Comparison of ENCODE assay signal across 8 mouse cellular contexts in genomic region chr13:116309584-116310462, GRCm38 (mm10). TPM values are rescaled to one million over a fixed set of nuclear protein-coding genes. Genes with fewer than 3 reads are reported as not detected.
A peak's percentile ranks its signal among the peaks of the same experiment; 100 is the strongest.
DNase-seq lines count a peak whose midpoint lies in the region; ATAC-seq and TF ChIP-seq lines count a peak whose summit lies in the region.

Isl1 (minus strand) TSS chr13:116309689.

- no peaks in the 10 kb centered on the region for H3K4me1 ChIP-seq in kidney, adult 2 months (ENCODE audit: control insufficient read depth, insufficient read depth, low read length)
- peaks cover 5% of the 10 kb centered on the region for H3K4me1 ChIP-seq in hindbrain, embryonic 16.5 days (ENCODE audit: control insufficient read depth, insufficient read depth, low read depth, low read length)
- H3K4me1 ChIP-seq in lung, embryonic 14.5 days (ENCODE audit: insufficient read depth) = no peaks in the 10 kb centered on the region

- H3K27ac ChIP-seq in kidney, adult 2 months (ENCODE audit: insufficient read depth, low read depth, low read length) = no peak within 1 kb of the TSS
- H3K27ac ChIP-seq in hindbrain, embryonic 16.5 days (ENCODE audit: low read depth, low read length) = no peak within 1 kb of the TSS
- no peak within 1 kb of the TSS for H3K27ac ChIP-seq in lung, embryonic 14.5 days (ENCODE audit: low read depth)

- intact Hi-C loops in gastrocnemius, postnatal 14 days (cut with DNase I; ENCODE audit: low total_unique reads) = no loop called here

- TF ChIP-seq POLR2A in kidney, adult 2 months (IDR thresholded peaks at IDR 0.05; ENCODE audit: low read depth, low read length) = no peak

- peak within 1 kb of the TSS; percentile 75 for H3K4me2 ChIP-seq in hindbrain, embryonic 16.5 days (ENCODE audit: low read length)
- H3K4me2 ChIP-seq in lung, embryonic 14.5 days = peak within 1 kb of the TSS; percentile 95

- TF ChIP-seq CTCF in kidney, adult 2 months (conservative IDR thresholded peaks at IDR 0.05; ENCODE audit: insufficient read depth, insufficient read length, low read depth, low read length) = no peak
- no peak; the same call in 1 of the 2 replicates for TF ChIP-seq CTCF in lung, embryonic 14.5 days (IDR thresholded peaks at IDR 0.05; ENCODE audit: low read depth)

- peak; percentile 89 for ATAC-seq in hindbrain, embryonic 16.5 days
- ATAC-seq in lung, embryonic 14.5 days (ENCODE audit: insufficient read depth) = peak; percentile 97

- peaks cover 5% of the 10 kb centered on the region for H3K27me3 ChIP-seq in kidney, adult 2 months (replicated peaks; ENCODE audit: control insufficient read depth, insufficient read depth, low read length)
- peaks cover 54% of the 10 kb centered on the region for H3K27me3 ChIP-seq in hindbrain, embryonic 16.5 days (replicated peaks; ENCODE audit: control insufficient read depth, insufficient read depth, low read length)
- H3K27me3 ChIP-seq in lung, embryonic 14.5 days (ENCODE audit: insufficient read depth, low read length) = peaks cover 79% of the 10 kb centered on the region

- WGBS in kidney, adult 2 months = 1% methylated on average over 82 of the region's 82 CpGs
- WGBS in hindbrain, embryonic 16.5 days = under 1% methylated on average over 76 of the region's 82 CpGs
- WGBS in lung, embryonic 14.5 days = under 1% methylated on average over 82 of the region's 82 CpGs

- peak; percentile 20 for DNase-seq in kidney, adult 2 months
- DNase-seq in kidney, adult 18-20 months = no peak
- peak; percentile 51 for DNase-seq in c-Kit-positive CD71-negative TER-119-negative erythroid progenitor cells, embryonic 14.5 days (ENCODE audit: low read depth)
- DNase-seq in gastrocnemius, postnatal 14 days = peak; percentile 75
- DNase-seq in lung, embryonic 14.5 days = peak; percentile 95
- DNase-seq in ovary, postnatal 14 days (ENCODE audit: low spot score) = peak; percentile 25
- no peak for DNase-seq in cerebellum, postnatal 4 days (ENCODE audit: low spot score in 2 of 2)

- H3K9ac ChIP-seq in hindbrain, embryonic 16.5 days (ENCODE audit: low read depth, low read length) = peak within 1 kb of the TSS; percentile 20; the same call in 1 of the 2 replicates
- H3K9ac ChIP-seq in lung, embryonic 14.5 days = peak within 1 kb of the TSS; percentile 50

- no peaks in the 10 kb centered on the region for H3K36me3 ChIP-seq in kidney, adult 2 months (ENCODE audit: control insufficient read depth, insufficient read depth, low read length)
- no peaks in the 10 kb centered on the region for H3K36me3 ChIP-seq in hindbrain, embryonic 16.5 days (ENCODE audit: control insufficient read depth, insufficient read depth, low read length)
- no peaks in the 10 kb centered on the region for H3K36me3 ChIP-seq in lung, embryonic 14.5 days (ENCODE audit: insufficient read depth)

- H3K4me3 ChIP-seq in kidney, adult 2 months (ENCODE audit: insufficient read depth, low read depth, low read length) = peak within 1 kb of the TSS; percentile 13; the same call in 1 of the 2 replicates
- peak within 1 kb of the TSS; percentile 47 for H3K4me3 ChIP-seq in hindbrain, embryonic 16.5 days (ENCODE audit: low read length)
- peak within 1 kb of the TSS; percentile 55 for H3K4me3 ChIP-seq in lung, embryonic 14.5 days (ENCODE audit: low read depth, low read length)

- peaks cover 5% of the 10 kb centered on the region for H3K9me3 ChIP-seq in hindbrain, embryonic 16.5 days (ENCODE audit: control insufficient read depth, low read length)
- no peaks in the 10 kb centered on the region for H3K9me3 ChIP-seq in lung, embryonic 14.5 days (ENCODE audit: low read depth, low read length)

RNA-seq across cellular contexts. Expression of gene Isl1, which starts in this region (rescaled TPM):
- 0.24 and 0.74 TPM in 2 replicates for polyA plus RNA-seq in kidney, adult 2 months (2012; rRNA removed)
- 1 to 10 TPM in 1 of 2 experiments, under 1 TPM in 1; 0.41 to 1.3 TPM for total RNA-seq in gastrocnemius, postnatal 14 days (2021)
- 14.6 and 29.3 TPM in 2 replicates for polyA plus RNA-seq in hindbrain, embryonic 16.5 days (2015; fragmentation: Nextera tagmentation; extraction: Ambion mirVana)
- 1.6 and 1.8 TPM in 2 replicates for polyA plus RNA-seq in lung, embryonic 14.5 days (2014; fragmentation: Nextera tagmentation; extraction: Ambion mirVana)

Comparison
In these comparisons a context has a peak if more than half of its experiments do, and no peak if none do; other contexts are left out.
1. Peak in DNase-seq and H3K4me3 ChIP-seq in kidney, adult 2 months; RNA of the gene not detected or under 1 TPM.
2. DNase-seq: peak in c-Kit-positive CD71-negative TER-119-negative erythroid progenitor cells, embryonic 14.5 days (single experiment), gastrocnemius, postnatal 14 days (single experiment), lung, embryonic 14.5 days (single experiment) and ovary, postnatal 14 days (single experiment); none in kidney, adult 18-20 months (single experiment) and cerebellum, postnatal 4 days (0 of 2).
3. Peak in every context shown above with its lines, with median percentiles within 50 percentile points of each other: H3K4me3 ChIP-seq.